Mouse (Mus musculus) ES-E14 (cell line): ENCODE data around the gene Slc44a2.
"Not testable (repeated sequence)": the region's sequence is repeated elsewhere in the genome, so short reads cannot be mapped to it uniquely, and the experiment has no call there.

Source experiments
- CHD2 ChIP-seq: IDR thresholded peaks from 2 replicates; pipeline ENCODE4 v1.6.1; 2014; ENCODE audit warnings: mild to moderate bottlenecking, low read depth, low read length, inconsistent platforms
- HCFC1 ChIP-seq: IDR thresholded peaks from 2 replicates; pipeline ENCODE4 v1.6.1; 2012; ENCODE audit warnings: low read length, inconsistent platforms, borderline replicate concordance; ENCODE audit not compliant: insufficient read depth

DNA sequence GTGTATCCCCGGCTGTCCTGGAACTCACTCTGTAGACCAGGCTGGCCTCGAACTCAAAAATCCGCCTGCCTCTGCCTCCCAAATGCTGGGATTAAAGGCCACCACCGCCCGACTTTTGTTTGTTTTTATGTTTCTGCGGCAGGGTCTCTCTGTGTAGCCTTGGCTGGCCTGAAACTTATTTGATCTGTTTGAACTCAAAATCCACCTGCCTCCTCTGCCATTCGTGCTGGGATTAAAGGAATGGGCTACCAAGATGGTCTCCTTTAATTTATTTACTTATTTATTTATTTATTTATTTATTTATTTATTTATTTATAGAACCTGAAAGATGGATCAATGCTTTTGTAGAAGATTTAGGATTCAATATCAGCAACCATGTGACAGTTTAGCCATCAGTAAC, 28.6 kb upstream of the Slc44a2 start:
- not testable (repeated sequence) for TF ChIP-seq CHD2, HCFC1
